Mouse (Mus musculus): Measurements from ENCODE around the gene Lef1. TPM values are rescaled to one million over a fixed set of nuclear protein-coding genes. Genes with fewer than 3 reads are reported as not detected.

Gene Lef1
- total RNA-seq, 2 experiments from 2014 or later, result 0.67 to 1.1 TPM

- DNase-seq, result no peak
Observed at GRCm38 (mm10) chr3:131107301-131108093, 2.8 kb upstream of the Lef1 start.

- DNase-seq, result no peak
Observed at GRCm38 (mm10) chr3:131108094-131108653, 2.1 kb upstream of the Lef1 start.

GRCm38 (mm10) chr3:131109066-131109685 lies 1.1 kb upstream of the Lef1 start:
- no peak for DNase-seq

DNA sequence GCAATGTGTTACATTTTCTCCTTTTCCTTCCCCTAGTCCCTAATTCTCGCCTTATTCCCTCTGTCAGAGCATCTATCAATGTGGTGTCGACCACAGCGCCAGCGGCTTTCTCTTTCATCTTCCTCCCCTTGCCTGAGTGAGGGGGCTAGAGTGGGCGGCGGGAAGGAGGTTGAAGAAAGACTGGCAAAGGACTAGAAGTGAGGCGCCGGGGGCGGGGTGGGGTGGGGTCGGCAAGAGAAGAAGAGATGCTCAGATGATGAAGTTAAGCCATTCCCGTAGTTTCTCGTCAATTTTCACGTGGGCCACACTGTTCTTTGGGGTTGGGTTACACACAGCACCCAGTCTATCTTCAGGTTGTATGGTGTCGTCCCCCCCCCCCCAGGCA lies 593 bp upstream of the Lef1 start:
- no peak for DNase-seq

- DNase-seq, result peak; percentile 27
Observed at GRCm38 (mm10) chr3:131111151-131111850, 1.0 kb downstream of the Lef1 start.

DNA sequence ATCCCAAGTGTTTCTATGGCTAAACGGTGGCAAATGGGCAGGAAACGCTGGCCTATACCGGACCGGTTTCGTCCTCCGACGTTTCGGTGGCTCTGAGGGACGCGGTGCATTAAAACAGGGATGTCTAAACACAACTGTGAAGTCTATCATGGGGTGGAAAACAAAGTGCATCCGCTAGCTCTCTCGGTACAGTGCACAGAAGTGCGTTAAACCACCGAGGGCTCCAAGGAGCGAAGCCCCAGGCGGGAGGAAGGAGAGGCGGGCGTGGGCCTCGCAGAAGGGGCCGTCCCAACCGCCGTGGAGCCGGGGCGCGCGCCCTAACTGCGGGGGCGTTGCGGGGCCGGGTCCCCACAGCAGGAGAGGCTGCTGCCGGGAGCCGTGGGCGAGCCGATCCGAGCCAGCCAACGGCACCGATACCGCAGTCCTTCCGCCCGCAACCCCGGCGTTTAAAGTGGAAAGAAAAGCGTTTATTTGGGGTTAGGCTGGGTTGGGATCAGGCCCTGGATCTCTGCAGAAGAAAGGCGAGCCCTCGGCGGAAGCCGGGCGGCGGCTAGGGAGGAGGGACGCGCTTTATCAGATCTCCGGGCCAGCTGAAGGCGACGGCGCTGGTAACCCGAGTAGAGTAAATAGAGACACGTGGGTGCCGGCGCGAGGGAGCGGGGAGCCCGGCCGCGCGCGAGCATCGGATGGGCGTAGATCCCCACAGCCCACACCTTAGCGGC lies 1.7 kb downstream of the Lef1 start:
- DNase-seq, result peak; percentile 24

DNA sequence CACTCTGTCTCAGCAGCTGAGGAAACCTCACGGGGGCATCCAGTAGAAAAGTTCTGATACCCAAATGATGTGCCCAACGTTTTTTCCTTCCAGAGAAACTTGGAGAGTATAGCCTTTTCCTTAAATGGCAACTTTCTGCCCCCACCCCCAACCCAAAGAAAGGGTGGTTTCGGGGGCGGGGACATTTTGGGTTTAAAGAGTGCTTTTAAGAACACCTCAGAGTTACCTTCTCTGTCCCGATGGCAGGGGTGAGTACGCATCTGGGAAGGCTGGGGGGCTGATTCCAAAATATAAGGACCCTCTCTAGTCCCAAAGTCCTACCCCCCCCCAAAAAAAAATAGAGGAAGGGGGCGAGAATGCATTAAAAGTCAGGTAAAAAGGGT lies 2.3 kb downstream of the Lef1 start:
- DNase-seq, result no peak

DNA sequence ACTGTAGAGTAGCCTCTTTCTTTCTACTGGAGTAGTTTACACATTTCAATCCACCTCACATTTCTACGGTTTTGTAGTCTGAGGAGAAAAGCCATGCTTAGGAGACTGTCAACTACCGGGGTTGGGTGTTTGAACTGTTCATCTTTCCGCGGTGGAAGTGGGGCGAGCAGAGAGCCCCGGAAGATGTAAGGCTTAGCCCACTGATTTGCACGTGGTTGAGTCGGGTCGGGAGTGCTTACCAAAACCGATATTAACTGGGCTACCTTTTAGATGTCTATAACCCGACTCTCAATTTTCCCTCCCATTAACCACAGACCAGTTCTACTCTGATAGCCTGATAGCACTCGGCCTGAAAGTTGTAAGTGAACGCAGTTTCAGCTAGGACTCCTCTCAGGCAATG lies 2.8 kb downstream of the Lef1 start:
- DNase-seq, result no peak

- DNase-seq, result no peak
Observed at GRCm38 (mm10) chr3:131116116-131116515, 5.8 kb downstream of the Lef1 start.

DNA sequence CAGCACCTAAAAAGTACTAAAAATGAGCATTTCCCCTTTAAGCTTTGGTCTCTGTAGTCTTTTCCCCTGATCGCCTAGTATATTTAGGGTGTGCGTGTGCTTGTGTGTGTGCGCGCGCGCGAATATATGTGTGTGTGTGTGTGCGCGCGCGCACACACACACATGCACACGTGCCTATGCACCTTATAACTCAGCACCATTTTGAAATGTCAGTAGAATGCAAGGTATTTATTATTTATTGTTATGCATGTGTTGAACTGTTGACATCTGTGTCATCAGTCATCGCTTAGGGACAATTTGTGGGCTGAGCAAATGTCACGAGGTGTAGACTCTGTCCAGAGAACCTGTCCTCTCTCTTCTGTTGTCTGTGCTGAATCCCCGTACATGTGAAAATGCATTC lies 7.1 kb downstream of the Lef1 start:
- no peak for DNase-seq

GRCm38 (mm10) chr3:131117883-131118282 lies 7.6 kb downstream of the Lef1 start:
- DNase-seq, result no peak

DNA sequence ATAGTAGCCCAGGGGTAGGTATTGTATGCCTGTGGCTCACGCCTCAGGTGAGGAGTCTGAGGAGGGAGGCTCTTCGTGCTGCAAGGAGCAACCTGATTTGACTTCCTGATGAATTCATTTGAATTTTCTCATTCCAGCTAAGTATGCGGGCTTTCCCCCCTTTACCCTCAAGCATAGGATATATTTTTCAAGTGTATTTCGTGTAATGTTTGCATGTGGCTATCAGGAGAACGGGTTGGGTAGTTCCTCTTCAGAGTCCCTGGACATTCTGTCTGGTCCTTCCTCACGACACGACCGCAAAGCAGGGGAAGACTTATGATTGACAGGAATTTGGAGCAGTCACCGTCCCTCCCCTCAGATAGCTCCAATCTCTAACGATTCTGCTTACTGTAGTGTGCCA lies 9.2 kb downstream of the Lef1 start:
- DNase-seq, result no peak

GRCm38 (mm10) chr3:131123501-131123900 lies 13.2 kb downstream of the Lef1 start:
- no peak for DNase-seq

DNA sequence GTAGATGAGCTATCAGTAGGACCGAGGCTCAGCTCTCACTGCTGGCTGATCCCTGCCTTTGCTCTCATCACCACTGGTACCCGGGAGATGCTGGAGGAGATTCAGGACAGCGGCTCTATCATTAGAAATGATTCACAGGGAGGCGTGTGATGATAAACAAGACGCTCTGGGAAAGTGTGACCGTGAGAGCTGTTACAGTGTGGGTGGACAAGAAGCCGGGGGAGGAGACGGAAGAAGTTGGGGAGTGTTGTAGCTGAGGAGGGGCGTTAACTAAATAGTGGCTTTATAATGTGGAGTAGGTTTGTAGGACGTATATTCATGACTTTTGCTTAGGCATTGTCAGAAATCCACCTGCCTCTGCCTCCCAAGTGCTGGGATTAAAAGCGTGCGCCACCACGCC lies 15.6 kb downstream of the Lef1 start:
- no peak for DNase-seq

GRCm38 (mm10) chr3:131126438-131126837 lies 16.2 kb downstream of the Lef1 start:
- no peak for DNase-seq

DNA sequence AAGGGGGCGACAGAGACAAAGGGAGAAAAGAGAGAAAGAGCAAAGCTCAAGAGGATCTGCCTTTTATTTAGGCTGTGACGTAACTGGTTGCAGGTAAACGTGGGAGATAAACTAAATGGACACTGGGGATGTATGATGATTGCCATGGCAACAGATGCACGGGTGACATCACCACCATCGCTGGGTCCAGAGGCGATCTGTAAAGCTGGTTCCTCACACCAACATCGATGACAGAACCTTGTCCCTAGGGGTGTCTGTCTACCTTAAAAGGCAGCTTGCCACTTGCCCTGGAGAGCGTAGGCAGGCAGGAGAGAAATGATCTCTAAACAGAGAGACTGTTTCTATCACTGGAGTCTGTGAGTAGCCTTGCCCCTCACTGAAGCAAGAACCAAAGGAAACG lies 23.7 kb downstream of the Lef1 start:
- no peak for DNase-seq

DNA sequence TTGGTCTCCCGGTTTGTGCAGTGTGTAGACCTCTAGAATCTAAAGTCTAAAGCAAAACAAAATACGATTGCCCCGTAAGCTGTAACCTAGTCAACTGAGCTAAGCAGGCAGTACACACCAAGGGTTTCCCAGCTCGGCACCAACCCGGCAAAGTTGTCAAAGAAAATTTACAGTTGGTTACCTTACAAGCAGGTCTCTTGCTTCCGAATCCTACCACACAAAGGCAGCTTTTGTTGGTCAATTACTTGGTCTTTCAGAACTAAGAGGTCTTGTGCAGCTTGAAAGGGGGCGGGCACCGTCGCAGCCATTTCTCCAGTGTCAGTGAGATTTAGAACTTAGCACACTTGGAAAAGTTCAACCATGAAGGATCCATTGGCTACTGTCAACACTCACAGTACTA lies 25.2 kb downstream of the Lef1 start:
- DNase-seq, result no peak

GRCm38 (mm10) chr3:131136455-131136854 lies 26.2 kb downstream of the Lef1 start:
- peak; percentile 15 for DNase-seq

DNA sequence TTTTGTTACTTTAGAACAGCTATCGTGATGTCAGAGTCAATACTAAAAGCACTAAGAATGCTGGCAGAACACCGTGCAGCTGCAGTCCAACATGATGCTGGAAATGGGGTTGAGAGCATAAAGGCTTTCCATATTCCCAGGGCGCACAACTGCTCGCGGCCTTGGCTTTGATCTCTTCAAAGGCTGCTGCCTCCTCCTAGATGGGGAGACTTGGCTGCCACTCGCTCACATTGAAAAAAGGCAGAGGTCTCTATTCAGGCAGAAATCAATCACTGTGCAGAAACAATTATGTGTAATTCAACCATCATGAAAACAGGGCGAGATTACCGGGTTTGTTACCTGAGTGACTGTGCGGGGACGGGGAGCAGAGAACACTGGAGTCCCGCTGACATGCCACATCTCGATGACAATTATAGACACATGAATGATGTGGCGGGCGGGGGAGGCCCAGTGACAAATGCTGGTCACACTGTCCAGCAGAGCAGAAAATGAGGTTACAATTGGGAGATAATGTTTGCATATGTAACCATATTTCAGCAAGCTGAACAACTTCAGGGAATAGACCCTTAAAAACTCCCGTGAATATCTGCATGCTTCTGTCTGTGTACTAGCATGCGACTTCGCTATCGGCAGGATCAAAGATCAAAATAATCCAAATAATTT lies 27.0 kb downstream of the Lef1 start:
- no peak for DNase-seq

DNA sequence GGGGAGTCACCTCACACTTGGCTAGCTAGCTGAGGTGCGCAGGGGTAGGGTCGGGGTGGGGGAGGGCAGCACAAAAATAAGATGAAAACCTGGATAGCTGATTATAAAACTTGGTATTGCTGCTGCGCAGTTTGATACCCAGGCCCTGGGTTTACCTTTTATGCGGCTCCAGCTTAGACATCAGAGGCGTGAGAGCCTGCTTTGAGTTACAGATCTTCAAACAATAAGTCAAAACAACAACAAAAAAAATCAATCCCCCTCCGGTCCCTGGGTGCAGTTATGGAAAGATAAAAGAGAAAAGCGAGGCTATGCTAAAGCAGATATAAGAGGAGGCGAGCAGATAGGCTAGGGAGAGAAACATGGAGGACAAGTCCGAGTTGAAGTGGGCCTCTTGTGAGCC lies 28.0 kb downstream of the Lef1 start:
- DNase-seq, result no peak

DNA sequence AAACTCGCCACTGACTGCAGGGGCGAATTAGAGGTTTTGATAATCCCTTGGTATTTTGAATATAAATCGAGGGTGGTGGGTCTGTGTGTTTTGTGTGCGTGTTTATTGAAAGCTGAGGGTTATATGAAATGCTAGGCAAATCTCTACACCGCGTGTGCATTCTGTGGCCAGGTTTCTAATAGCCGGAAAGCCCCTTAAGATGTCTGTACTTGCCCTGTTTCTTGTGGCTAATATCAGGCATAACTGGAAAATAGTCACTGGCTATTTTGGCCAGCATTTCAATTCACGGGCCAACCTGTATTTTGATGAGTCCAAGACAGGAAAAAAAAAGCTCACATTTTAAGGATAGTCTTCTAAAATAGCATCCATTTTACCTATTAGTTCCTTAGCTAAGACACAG lies 28.5 kb downstream of the Lef1 start:
- no peak for DNase-seq
